Mouse (Mus musculus): Measurements from ENCODE around the gene Rnaseh2a. TPM values are rescaled to one million over a fixed set of nuclear protein-coding genes. Genes with fewer than 3 reads are reported as not detected.

The Rnaseh2a gene
- total RNA-seq, 2 experiments from 2014 or later, result 45.2 to 48.2 TPM

- DNase-seq (ENCODE audit: low spot score), result no peak
- intact Hi-C loops (cut with DNase I), result no loop called here
Observed at GRCm38 (mm10) chr8:84970913-84971312, 1.3 kb upstream of the Rnaseh2a start.

DNA sequence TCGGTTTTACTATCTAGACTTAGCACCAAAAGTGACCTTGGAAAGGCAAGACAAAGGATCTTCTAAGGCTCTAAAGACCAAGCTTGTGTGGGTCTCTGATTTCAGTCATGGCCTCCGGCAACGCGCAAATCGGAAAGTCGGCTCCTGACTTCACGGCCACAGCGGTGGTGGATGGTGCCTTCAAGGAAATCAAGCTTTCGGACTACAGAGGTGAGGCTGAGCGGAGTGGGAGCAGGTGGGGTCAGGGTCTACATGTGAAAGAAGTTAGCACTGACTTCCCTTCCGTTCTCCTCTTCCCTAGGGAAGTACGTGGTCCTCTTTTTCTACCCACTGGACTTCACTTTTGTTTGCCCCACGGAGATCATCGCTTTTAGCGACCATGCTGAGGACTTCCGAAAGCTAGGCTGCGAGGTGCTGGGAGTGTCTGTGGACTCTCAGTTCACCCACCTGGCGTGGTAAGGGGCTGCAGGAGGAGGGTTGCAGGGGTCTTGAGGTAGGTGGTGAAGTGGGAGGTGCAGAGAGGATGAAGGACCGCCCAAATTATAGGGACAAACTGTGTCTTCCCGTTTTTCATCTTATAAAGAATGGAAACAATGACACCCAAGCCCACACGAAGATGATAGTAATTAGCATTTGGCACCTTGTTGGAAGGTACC, 696 bp upstream of the Rnaseh2a start:
- no peak for DNase-seq (ENCODE audit: low spot score)
- intact Hi-C loops (cut with DNase I), result no loop called here

DNA sequence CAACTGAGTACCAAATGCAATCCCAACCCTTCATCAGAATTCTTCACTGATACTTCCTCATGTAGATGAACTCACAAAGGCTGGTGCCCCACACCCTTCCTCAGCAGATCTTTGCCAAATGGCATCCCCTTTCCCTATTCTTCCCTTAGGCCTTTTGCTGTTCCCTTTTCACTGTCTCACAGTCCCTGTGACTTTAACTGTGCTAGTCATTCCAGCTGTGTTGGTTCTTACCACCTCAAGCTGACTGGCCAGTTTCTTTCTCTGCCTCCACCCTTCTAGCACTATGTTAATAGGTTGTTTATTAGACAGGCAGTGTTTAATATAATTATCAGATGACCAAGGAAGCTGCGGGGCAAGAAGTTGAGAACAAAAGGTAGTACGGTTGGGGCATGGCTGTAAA, 917 bp downstream of the Rnaseh2a start:
- DNase-seq (ENCODE audit: low spot score), result no peak

DNA sequence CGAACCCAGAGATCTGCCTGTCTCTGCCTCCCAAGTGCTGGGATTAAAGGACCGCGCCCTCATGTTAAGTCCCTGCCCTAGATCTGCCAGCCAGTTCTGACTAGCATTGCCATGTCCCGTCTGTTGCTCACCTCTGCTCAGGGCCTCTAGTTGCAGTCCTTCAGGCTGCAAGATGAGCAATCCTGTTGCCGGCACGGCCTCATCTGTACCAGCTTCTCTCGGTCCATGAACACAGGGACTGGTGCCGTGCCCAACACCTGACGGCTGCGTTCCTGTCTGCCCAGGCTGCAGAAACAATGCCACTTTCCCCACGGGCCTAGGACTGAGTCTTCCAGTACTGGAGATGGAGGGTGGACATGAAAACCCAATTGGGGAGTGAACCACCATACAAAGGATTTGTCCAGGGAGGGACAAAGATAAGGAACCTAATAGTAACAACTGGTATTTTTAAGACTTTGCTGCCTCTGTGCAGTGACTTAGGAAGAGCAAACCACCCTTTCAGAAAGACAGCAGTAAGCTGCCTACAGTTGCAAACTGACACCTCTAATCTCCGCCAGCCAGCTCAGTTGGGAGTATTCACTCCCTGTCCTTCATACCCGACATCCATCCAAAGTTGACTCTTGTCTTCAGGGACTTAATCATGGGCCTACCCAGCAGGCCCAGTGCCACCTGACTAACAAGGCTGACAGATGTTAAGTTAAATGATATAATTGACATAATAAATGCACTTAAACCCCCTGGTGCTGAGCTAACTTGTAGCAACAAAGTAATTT, 1.8 kb downstream of the Rnaseh2a start:
- DNase-seq (ENCODE audit: low spot score), result no peak
- intact Hi-C loops (cut with DNase I), result no loop called here

More for the DNA sequence above, 917 bp downstream of the Rnaseh2a start:
- intact Hi-C loops (cut with DNase I), result no loop called here

GRCm38 (mm10) chr8:84966603-84967002, 3.0 kb downstream of the Rnaseh2a start:
- DNase-seq (ENCODE audit: low spot score), result no peak
- intact Hi-C loops (cut with DNase I), result no loop called here

- intact Hi-C loops (cut with DNase I), result no loop called here
- peak; percentile 90 for DNase-seq (ENCODE audit: low spot score)
Observed at GRCm38 (mm10) chr8:84965731-84966291, 3.8 kb downstream of the Rnaseh2a start.

GRCm38 (mm10) chr8:84963952-84964351, 5.6 kb downstream of the Rnaseh2a start:
- DNase-seq (ENCODE audit: low spot score), result no peak
- intact Hi-C loops (cut with DNase I), result loop anchor here (5.0 kb wide), 1 partner anchor 33 kb away; no protein-coding TSS in a partner anchor

- intact Hi-C loops (cut with DNase I), result loop anchor here (5.0 kb wide), 1 partner anchor 37 kb away; no protein-coding TSS in a partner anchor
- no peak for DNase-seq (ENCODE audit: low spot score)
Observed at GRCm38 (mm10) chr8:84959811-84960210, 9.8 kb downstream of the Rnaseh2a start.

- DNase-seq (ENCODE audit: low spot score), result no peak
- intact Hi-C loops (cut with DNase I), result no loop called here
Observed at GRCm38 (mm10) chr8:84956768-84957167, 12.8 kb downstream of the Rnaseh2a start.

DNA sequence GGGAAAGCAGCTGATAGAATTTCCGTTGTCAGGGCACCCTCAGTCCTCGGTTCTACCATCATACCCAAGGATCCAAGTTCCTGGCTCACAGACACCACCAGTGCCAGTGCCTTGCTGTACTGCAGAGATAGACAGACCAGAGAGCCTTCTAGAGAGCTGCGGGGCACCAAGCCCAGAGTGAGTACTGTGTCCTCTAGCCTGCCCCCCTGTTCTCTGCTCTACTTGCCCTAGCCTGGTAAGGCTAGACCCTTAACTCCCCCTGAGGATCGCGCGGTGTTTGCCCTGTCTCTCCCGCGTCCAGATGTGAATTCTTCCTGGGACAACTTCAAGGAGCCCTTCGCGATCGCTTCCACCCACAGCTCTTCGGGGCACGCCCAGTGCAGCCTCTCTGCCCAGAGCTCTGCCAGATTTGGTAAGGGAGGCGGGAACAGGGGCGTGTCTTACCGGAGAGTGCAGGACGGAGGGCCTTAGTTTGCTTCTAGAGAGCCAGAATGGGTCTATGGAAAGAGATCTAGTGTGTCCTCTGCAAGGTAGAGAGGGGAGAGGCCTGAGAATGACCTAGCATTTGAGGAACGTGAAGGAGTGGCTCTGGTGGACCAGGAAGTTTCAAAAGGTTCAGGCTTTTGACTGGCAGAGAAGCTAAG, 16.8 kb downstream of the Rnaseh2a start:
- no peak for DNase-seq (ENCODE audit: low spot score)
- intact Hi-C loops (cut with DNase I), result no loop called here

GRCm38 (mm10) chr8:84949753-84950152, 19.8 kb downstream of the Rnaseh2a start:
- DNase-seq (ENCODE audit: low spot score), result no peak
- intact Hi-C loops (cut with DNase I), result no loop called here

- intact Hi-C loops (cut with DNase I), result no loop called here
- DNase-seq (ENCODE audit: low spot score), result no peak
Observed at GRCm38 (mm10) chr8:84947241-84947545, 22.4 kb downstream of the Rnaseh2a start.

GRCm38 (mm10) chr8:84946528-84947240, 22.9 kb downstream of the Rnaseh2a start, which contains the start of gene Rtbdn:
Gene Rtbdn (plus strand): TSS chr8:84946991.
- DNase-seq (ENCODE audit: low spot score), result no peak
- intact Hi-C loops (cut with DNase I), result no loop called here

- no peak for DNase-seq (ENCODE audit: low spot score)
- intact Hi-C loops (cut with DNase I), result no loop called here
Observed at GRCm38 (mm10) chr8:84945633-84946527, 23.7 kb downstream of the Rnaseh2a start.

DNA sequence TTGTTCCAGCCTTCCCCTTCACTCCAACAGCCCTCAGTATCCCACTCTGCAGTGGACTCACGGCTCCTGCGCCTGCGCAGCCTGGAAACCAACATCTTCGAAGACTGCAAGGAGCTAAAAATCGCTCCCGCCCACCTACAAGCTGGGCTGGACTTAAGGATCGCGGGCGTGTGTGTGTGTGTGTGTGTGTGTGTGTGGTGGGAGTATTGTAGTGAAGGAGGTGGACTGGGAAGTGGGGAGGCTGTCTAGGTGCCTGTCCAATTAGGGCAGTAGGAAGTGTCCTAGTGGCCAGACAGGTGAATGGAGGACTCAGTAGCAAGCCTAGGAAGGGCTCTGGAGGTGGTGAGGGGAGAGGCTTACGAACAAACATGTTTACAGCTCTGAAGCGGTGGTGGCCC, 24.3 kb downstream of the Rnaseh2a start:
- DNase-seq (ENCODE audit: low spot score), result no peak
- intact Hi-C loops (cut with DNase I), result no loop called here

- DNase-seq (ENCODE audit: low spot score), result no peak
- intact Hi-C loops (cut with DNase I), result no loop called here
Observed at GRCm38 (mm10) chr8:84944478-84945160, 24.9 kb downstream of the Rnaseh2a start.

GRCm38 (mm10) chr8:84943699-84944098, 25.9 kb downstream of the Rnaseh2a start:
- intact Hi-C loops (cut with DNase I), result no loop called here
- no peak for DNase-seq (ENCODE audit: low spot score)

DNA sequence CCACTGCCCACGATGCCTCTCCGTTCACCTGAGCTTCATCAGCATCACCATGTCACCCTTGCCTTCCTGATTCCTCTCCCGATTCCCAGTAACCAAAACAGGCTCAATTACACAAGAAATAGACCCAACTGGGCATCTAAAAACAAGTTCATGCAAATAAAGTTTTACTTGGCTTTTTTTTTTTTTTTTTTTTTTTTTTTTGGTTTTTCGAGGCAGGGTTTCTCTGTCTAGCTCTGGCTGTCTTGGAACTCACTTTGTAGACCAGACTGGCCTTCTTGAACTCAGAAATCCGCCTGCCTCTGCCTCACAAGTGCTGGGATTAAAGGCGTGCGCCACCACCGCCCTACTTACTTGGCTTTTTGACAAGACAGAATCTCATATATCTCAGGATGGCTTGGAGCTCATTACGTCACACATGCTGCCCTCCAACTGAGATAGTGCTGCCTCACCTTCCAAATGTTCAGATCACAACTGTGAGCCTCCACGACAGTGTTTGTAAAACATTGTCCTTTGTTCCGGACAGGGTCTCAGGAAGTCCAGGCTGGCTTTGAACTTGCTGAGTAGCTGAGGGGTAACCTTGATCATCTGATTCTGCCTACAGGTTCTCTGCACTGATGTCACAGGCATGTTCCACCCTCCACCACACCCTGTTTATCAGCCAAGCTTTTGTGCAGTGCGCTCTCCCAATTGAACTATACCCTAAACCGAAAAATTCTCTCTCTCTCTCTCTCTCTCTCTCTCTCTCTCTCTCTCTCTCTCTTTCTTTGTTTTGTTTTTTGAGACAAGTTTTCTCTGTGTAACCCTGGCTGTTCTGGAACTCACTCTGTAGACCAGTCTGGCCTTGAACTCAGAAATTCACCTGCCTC, 31.7 kb downstream of the Rnaseh2a start:
- DNase-seq (ENCODE audit: low spot score), result no peak

More for the DNA sequence above, 31.7 kb downstream of the Rnaseh2a start:
- intact Hi-C loops (cut with DNase I), result no loop called here
